Mouse (Mus musculus): ENCODE measurements around the gene Cdh16. TPM values are rescaled to one million over a fixed set of nuclear protein-coding genes. Genes with fewer than 3 reads are reported as not detected.
"Not testable (repeated sequence)": the region's sequence is repeated elsewhere in the genome, so short reads cannot be mapped to it uniquely, and the experiment has no call there.

The Cdh16 gene
- polyA plus RNA-seq, 1 experiment from 2014 or later: 26.4 TPM

DNA sequence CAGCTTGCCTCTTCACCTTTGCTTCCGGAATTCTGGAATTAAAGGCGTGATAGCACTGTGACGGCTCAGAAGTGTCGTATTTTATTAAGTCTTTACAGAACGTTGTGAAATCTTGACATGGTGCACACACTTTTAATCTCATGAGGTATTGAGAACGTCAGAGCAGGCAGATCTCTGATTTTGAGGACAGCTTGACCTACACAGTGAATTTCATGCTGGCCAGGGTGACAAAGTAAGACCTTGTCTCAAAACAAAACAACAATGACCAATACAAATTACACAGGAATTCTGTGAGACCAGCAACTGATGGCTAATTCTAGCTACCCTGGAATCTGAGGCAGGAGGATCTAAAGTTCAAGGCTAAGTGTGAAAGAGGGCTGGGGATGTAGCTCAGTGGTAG is 31.6 kb downstream of the Cdh16 start:
- WGBS: 71% methylated on average over 6 of the region's 6 CpGs

DNA sequence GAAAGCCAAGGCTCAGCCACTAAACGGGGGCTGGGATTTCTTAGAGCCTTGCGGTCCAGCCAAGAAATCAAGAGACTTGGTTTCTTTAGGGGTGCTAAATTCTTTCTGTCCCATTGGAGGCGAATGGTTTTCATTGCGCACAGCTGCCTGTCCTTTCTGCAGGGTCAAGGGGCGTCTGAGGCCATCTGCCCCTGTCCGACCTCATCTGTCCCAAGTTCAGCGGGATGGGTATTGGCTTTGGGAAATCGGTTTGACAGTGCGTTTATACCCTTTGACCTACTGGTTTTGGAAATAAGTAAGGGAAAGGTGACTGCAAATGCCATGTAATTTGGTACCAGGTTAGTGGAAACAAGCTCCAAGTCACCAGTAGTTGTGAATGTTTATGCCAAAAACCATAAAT is 32.3 kb downstream of the Cdh16 start:
- H3K4me2 ChIP-seq (ENCODE audit: low read length): peak overlapping the region; percentile 86
- H3K9ac ChIP-seq (ENCODE audit: low read length): peak overlapping the region; percentile 73
- H3K36me3 ChIP-seq (ENCODE audit: control insufficient read depth, insufficient read depth, low read length): peaks cover 25% of the 10 kb centered on the region
- H3K27me3 ChIP-seq (ENCODE audit: control insufficient read depth, insufficient read depth, low read length): no peaks in the 10 kb centered on the region
- WGBS: 2% methylated on average over 9 of the region's 9 CpGs
- ATAC-seq (ENCODE audit: insufficient number of reproducible peaks, insufficient read depth, low FRiP score, low read depth): no peak
- H3K27ac ChIP-seq (replicated peaks in 1 of 2; ENCODE audit: control insufficient read depth in 1 of 2, insufficient read depth in 1 of 2, low read depth in 2 of 2, low read length in 2 of 2): peak overlapping the region; percentile 59 to 87; a peak in 3 of 4 replicates
- no peaks in the 10 kb centered on the region for H3K9me3 ChIP-seq (ENCODE audit: control insufficient read depth, low read length)
- H3K4me1 ChIP-seq (ENCODE audit: control insufficient read depth in 2 of 2, insufficient read depth in 2 of 2, low read length in 2 of 2): peaks cover 0 to 8% of the 10 kb centered on the region in 2 experiments; a peak in 2 of 4 replicates
- H3K4me3 ChIP-seq (ENCODE audit: control insufficient read depth in 1 of 2, insufficient read depth in 1 of 2, low read depth in 1 of 2, low read length in 2 of 2): peak overlapping the region; percentile 65 to 100

More for the DNA sequence above, 31.6 kb downstream of the Cdh16 start:
- Histone ChIP-seq H3K4me3 (ENCODE audit: control insufficient read depth in 1 of 2, insufficient read depth in 1 of 2, low read depth in 1 of 2, low read length in 2 of 2) (no peak overlapping the region), H3K4me2 (ENCODE audit: low read length) (no peak overlapping the region), H3K27ac (replicated peaks in 1 of 2; ENCODE audit: control insufficient read depth in 1 of 2, insufficient read depth in 1 of 2, low read depth in 2 of 2, low read length in 2 of 2) (no peak overlapping the region), H3K36me3 (ENCODE audit: control insufficient read depth, insufficient read depth, low read length) (peaks cover 25% of the 10 kb centered on the region), H3K9me3 (ENCODE audit: control insufficient read depth, low read length) (no peaks in the 10 kb centered on the region), H3K27me3 (ENCODE audit: control insufficient read depth, insufficient read depth, low read length) (no peaks in the 10 kb centered on the region), H3K9ac (ENCODE audit: low read length) (no peak overlapping the region), H3K4me1 (ENCODE audit: control insufficient read depth in 2 of 2, insufficient read depth in 2 of 2, low read length in 2 of 2) (peaks cover 0 to 8% of the 10 kb centered on the region in 2 experiments; a peak in 2 of 4 replicates)
- no peak for ATAC-seq (ENCODE audit: insufficient number of reproducible peaks, insufficient read depth, low FRiP score, low read depth)

DNA sequence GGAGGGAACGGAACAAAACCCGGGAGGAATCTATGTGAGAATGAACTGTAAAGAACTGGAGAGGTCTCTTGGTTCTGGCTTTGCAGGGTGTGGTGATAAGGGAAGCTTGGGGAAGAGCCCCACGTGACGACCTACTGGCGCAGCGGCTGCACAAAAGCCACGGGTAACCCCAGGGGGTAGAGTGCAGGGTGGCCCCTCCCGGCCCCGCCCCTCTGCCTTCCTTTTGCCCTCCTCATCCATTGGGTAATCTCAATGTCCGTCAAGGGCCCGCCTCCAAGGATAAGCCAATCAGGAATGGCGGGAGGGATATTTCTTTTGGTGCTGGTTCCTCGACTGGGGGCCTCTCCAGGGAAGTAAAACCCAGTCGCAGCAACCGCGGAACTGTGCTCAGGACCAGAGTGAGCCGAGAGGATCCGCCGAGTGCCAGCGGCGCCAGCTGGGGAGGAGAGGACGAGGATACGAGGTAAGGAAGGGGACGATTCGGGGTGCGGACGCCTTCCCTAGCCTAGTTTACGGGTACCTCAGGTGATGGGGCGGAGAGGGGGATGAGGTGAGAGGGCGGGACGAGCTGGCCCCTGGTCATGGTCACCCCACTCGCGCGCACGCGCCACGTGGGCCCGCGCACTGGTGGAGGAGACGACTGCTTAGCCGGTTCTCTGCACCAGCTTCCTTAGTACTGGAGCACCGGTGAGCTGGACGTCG is 32.9 kb downstream of the Cdh16 start, which contains the start of gene Pdp2:
Gene Pdp2 (plus strand): TSS at position 319 of the 702 bp plus-strand sequence.
- Histone ChIP-seq H3K4me2 (ENCODE audit: low read length) (peak within 1 kb of the TSS; percentile 86), H3K27ac (replicated peaks in 1 of 2; ENCODE audit: control insufficient read depth in 1 of 2, insufficient read depth in 1 of 2, low read depth in 2 of 2, low read length in 2 of 2) (peak within 1 kb of the TSS; percentile 59 to 87), H3K4me3 (ENCODE audit: control insufficient read depth in 1 of 2, insufficient read depth in 1 of 2, low read depth in 1 of 2, low read length in 2 of 2) (peak within 1 kb of the TSS; percentile 65 to 100), H3K9me3 (ENCODE audit: control insufficient read depth, low read length) (no peaks in the 10 kb centered on the region), H3K9ac (ENCODE audit: low read length) (peak within 1 kb of the TSS; percentile 73), H3K4me1 (ENCODE audit: control insufficient read depth in 2 of 2, insufficient read depth in 2 of 2, low read length in 2 of 2) (peaks cover 0 to 8% of the 10 kb centered on the region in 2 experiments; a peak in 2 of 4 replicates), H3K36me3 (ENCODE audit: control insufficient read depth, insufficient read depth, low read length) (peaks cover 24% of the 10 kb centered on the region), H3K27me3 (ENCODE audit: control insufficient read depth, insufficient read depth, low read length) (no peaks in the 10 kb centered on the region)
- under 1% methylated on average over 44 of the region's 44 CpGs for WGBS
- peak; percentile 96 for ATAC-seq (ENCODE audit: insufficient number of reproducible peaks, insufficient read depth, low FRiP score, low read depth)

DNA sequence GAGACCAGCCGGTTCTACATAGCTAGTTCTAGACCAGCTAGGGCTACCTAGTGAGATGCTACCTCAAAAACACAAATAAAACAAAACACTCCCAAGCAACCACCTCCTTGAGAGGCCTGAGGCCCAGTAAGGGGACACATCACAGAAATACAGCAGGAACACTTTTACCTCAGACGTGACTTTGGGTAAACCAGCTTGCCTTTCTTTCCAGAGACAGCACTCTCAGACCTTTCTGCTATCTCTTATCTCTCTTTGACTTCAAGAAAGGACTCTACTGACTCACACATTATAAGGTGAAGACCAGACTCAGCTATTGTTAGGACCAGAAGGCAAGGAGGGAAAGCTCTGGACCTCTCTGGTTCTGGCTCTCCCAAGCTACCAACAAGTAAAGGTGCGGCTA is 33.9 kb downstream of the Cdh16 start:
- Histone ChIP-seq H3K4me3 (ENCODE audit: control insufficient read depth in 1 of 2, insufficient read depth in 1 of 2, low read depth in 1 of 2, low read length in 2 of 2) (no peak overlapping the region), H3K36me3 (ENCODE audit: control insufficient read depth, insufficient read depth, low read length) (peaks cover 20% of the 10 kb centered on the region), H3K4me2 (ENCODE audit: low read length) (no peak overlapping the region), H3K4me1 (ENCODE audit: control insufficient read depth in 2 of 2, insufficient read depth in 2 of 2, low read length in 2 of 2) (peaks cover 0 to 8% of the 10 kb centered on the region in 2 experiments; a peak in 2 of 4 replicates), H3K9ac (ENCODE audit: low read length) (no peak overlapping the region), H3K27me3 (ENCODE audit: control insufficient read depth, insufficient read depth, low read length) (no peaks in the 10 kb centered on the region), H3K9me3 (ENCODE audit: control insufficient read depth, low read length) (no peaks in the 10 kb centered on the region), H3K27ac (replicated peaks in 1 of 2; ENCODE audit: control insufficient read depth in 1 of 2, insufficient read depth in 1 of 2, low read depth in 2 of 2, low read length in 2 of 2) (no peak overlapping the region)
- ATAC-seq (ENCODE audit: insufficient number of reproducible peaks, insufficient read depth, low FRiP score, low read depth): no peak
- WGBS: 72% methylated on average over 3 of the region's 3 CpGs

DNA sequence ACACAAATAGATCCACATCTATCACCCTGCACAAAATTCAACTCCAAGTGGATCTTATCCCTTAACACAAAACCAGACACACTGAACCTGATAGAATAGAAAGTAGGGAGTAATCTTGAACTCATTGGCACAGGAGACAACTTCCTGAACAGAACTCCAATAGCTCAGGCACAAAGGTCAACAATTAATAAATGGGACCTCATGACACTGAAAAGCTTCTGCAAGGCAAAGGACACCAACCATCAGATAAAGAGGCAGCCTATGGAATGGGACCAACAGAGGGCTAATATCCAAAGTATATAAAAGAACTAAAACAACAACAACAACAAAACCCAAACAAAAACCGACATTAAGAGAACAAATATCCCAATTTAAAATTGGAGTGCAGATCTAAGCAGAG is 39.7 kb downstream of the Cdh16 start:
- H3K9me3 ChIP-seq (ENCODE audit: control insufficient read depth, low read length): no peaks in the 10 kb centered on the region
- 37% methylated on average over 1 of the region's 1 CpGs for WGBS
- H3K27me3 ChIP-seq (ENCODE audit: control insufficient read depth, insufficient read depth, low read length): no peaks in the 10 kb centered on the region
- H3K4me1 ChIP-seq (ENCODE audit: control insufficient read depth in 2 of 2, insufficient read depth in 2 of 2, low read length in 2 of 2): no peaks in the 10 kb centered on the region
- H3K9ac ChIP-seq (ENCODE audit: low read length): no peak overlapping the region
- no peak for ATAC-seq (ENCODE audit: insufficient number of reproducible peaks, insufficient read depth, low FRiP score, low read depth)
- H3K27ac ChIP-seq (replicated peaks in 1 of 2; ENCODE audit: control insufficient read depth in 1 of 2, insufficient read depth in 1 of 2, low read depth in 2 of 2, low read length in 2 of 2): no peak overlapping the region
- no peak overlapping the region for H3K4me3 ChIP-seq (ENCODE audit: control insufficient read depth in 1 of 2, insufficient read depth in 1 of 2, low read depth in 1 of 2, low read length in 2 of 2)
- H3K4me2 ChIP-seq (ENCODE audit: low read length): no peak overlapping the region
- no peaks in the 10 kb centered on the region for H3K36me3 ChIP-seq (ENCODE audit: control insufficient read depth, insufficient read depth, low read length)

DNA sequence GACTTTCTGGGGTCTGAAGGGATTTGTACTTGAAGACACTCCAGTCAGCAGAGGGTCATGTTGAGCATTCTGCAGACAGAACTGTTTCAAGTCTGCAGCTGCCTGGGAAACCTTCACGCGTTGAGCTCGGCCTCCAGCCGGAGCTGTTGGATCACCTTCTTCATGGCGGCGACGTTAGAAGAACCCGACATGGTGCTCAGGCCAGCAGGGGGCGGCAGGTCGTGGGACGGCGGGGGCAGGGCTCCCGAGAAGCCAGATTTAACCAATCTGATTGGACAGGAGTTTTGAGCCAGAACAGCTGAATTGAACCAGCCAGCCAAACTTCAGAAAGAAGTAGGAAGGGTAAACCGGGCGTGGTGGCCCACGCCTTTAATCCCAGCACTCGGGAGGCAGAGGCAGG is 46.6 kb downstream of the Cdh16 start:
- not testable (repeated sequence) for H3K4me2 ChIP-seq (ENCODE audit: low read length); ATAC-seq (ENCODE audit: insufficient number of reproducible peaks, insufficient read depth, low FRiP score, low read depth); H3K36me3 ChIP-seq (ENCODE audit: control insufficient read depth, insufficient read depth, low read length); H3K27ac ChIP-seq (replicated peaks in 1 of 2; ENCODE audit: control insufficient read depth in 1 of 2, insufficient read depth in 1 of 2, low read depth in 2 of 2, low read length in 2 of 2); H3K9ac ChIP-seq (ENCODE audit: low read length); H3K9me3 ChIP-seq (ENCODE audit: control insufficient read depth, low read length); H3K4me3 ChIP-seq (ENCODE audit: control insufficient read depth in 1 of 2, insufficient read depth in 1 of 2, low read depth in 1 of 2, low read length in 2 of 2); H3K27me3 ChIP-seq (ENCODE audit: control insufficient read depth, insufficient read depth, low read length); H3K4me1 ChIP-seq (ENCODE audit: control insufficient read depth in 2 of 2, insufficient read depth in 2 of 2, low read length in 2 of 2)
- WGBS: 74% methylated on average over 17 of the region's 17 CpGs

DNA sequence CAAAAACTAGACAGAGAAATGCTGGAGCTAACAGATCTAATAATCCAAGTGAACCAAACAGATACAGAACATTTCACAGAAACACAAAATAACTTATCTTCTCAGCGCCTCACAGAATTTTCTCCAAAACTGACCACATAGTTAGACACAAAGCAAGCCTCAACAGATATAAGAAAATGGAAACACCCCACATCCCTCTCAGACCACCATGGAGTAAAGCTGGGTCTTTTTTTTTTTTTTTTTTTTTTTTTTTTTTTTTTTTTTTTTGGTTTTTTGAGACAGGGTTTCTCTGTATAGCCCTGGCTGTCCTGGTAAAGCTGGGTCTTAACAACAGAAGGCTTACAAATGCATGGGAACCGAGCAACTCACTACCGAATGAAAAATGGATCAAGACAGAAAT is 47.4 kb downstream of the Cdh16 start:
- Histone ChIP-seq H3K9ac (ENCODE audit: low read length) (no peak overlapping the region), H3K4me3 (ENCODE audit: control insufficient read depth in 1 of 2, insufficient read depth in 1 of 2, low read depth in 1 of 2, low read length in 2 of 2) (no peak overlapping the region), H3K27ac (replicated peaks in 1 of 2; ENCODE audit: control insufficient read depth in 1 of 2, insufficient read depth in 1 of 2, low read depth in 2 of 2, low read length in 2 of 2) (no peak overlapping the region), H3K36me3 (ENCODE audit: control insufficient read depth, insufficient read depth, low read length) (no peaks in the 10 kb centered on the region), H3K4me1 (ENCODE audit: control insufficient read depth in 2 of 2, insufficient read depth in 2 of 2, low read length in 2 of 2) (no peaks in the 10 kb centered on the region), H3K9me3 (ENCODE audit: control insufficient read depth, low read length) (no peaks in the 10 kb centered on the region), H3K4me2 (ENCODE audit: low read length) (no peak overlapping the region), H3K27me3 (ENCODE audit: control insufficient read depth, insufficient read depth, low read length) (no peaks in the 10 kb centered on the region)
- no peak for ATAC-seq (ENCODE audit: insufficient number of reproducible peaks, insufficient read depth, low FRiP score, low read depth)
- WGBS: 82% methylated on average over 3 of the region's 3 CpGs
